Mouse (Mus musculus): ENCODE data around the gene Pcnx2. TPM values are rescaled to one million over a fixed set of nuclear protein-coding genes. Genes with fewer than 3 reads are reported as not detected.

Gene Pcnx2
- total RNA-seq, 2 experiments from 2014 or later: 0.49 to 0.56 TPM

DNA sequence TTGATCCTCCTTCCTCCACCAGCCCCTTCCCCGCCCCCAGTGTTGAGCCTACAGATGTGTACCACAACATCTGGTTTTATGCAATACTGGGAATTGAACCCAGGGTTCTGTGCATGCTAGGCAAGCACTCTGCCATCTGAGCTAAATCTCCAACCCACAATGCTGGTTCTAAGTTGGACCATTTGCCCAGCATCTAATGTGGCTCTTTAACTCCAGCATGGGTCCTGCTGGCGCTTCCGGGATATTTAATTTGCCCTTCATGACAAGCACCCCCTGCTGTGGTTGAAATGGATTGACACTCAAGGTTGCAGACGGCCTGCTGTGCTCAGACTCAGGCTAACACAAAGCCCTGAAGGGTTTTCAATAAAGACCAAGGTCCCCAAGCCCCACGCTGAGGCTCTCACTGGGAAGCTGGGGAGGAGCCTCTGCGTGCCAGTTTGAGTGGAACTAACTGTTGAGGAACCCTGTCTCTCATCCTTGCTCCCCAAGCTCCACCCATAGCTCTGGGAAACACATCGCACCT lies 124.8 kb downstream of the Pcnx2 start:
- intact Hi-C loops (cut with DNase I): no loop called here
- no peak for DNase-seq

DNA sequence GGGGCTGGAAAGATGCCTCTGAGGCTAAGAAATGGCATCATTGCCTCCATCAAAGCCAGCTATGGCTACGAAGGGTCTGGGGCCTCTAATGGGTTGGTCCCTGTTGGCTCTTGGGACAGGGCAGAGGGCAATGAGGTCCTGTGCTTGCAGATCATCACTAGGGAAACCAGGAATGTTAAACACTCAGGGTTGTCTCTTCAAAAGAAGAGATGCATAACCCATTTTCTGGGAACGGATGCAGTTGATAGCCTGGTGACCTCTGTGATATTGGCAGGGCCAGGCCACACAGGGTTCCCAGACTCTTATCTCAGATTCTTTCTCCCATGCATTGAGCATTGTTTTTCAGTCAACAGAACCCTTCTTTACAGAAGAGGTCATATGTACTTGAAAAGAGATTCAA lies 125.8 kb downstream of the Pcnx2 start:
- intact Hi-C loops (cut with DNase I): no loop called here

DNA sequence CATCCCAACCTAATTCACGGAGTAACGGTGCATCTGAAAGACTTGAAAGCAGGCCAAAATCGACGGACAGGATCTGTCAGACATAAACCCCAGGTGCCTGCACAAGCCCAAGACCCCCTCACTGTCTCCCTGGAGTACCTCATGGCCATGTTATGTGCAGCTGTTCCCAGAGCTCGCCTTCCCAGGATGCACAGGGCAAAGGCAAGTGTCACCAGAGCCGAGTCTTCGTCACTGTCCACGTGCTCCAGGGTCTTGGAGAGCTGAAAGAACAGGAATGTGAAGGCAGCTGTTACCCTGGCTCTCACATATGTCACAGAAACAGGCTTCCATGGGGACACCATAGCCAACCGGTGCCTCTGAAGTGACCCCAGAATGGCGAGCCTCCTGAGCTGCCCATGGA lies 130.0 kb downstream of the Pcnx2 start:
- intact Hi-C loops (cut with DNase I): no loop called here
- no peak for DNase-seq

More for the DNA sequence above, 125.8 kb downstream of the Pcnx2 start:
- no peak for DNase-seq

DNA sequence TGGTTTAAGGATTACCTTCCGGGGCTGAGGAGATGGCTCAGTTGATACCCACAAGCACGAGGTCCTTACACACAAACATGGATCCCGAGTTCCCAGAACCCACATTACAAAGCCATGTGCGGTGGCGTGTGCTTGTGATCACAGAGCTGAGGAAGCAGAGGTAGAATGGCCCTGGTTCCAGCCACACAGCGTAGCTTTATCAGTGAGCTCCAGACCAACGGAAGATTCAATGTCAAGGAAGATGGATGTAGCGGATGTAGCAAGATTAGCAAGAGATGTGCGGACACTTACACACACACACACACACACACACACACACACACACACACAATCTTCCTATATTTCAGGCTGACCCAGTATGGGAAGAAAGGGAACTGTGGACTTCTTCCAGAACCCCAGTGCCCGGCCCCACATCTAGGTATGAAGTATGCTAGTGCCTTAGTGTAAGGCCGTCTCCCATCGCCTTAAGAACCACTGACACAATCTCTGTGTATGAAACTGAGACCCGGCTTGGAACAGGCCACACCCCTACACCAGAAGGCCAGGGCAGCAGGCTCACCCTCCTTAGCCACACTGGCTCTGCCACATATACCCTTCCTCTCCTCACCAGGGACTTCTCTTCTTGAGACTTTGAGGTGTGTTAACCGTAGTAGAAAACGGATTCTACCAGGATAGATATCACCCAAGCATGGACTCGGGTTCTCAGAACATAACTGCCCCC lies 134.9 kb downstream of the Pcnx2 start:
- DNase-seq: no peak
- intact Hi-C loops (cut with DNase I): no loop called here

DNA sequence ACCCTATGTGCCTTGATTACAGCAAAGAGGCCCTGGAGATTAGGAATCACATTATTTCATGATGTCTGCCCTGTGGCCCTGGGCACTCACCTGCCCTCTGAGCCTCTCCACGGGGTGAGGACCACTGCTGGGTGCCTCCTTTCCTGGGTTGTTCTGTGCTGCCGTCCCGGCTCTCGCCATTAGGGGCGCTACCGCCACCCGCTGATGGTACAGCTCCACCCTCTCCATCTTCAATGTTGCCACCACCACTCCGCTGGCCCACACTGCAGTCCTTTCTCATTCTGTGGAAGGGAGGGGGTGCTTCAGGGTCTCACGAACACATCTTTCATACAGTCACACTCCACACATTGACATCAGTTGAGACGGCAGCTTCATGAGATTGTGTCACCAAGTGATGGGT lies 139.1 kb downstream of the Pcnx2 start:
- DNase-seq: no peak

DNA sequence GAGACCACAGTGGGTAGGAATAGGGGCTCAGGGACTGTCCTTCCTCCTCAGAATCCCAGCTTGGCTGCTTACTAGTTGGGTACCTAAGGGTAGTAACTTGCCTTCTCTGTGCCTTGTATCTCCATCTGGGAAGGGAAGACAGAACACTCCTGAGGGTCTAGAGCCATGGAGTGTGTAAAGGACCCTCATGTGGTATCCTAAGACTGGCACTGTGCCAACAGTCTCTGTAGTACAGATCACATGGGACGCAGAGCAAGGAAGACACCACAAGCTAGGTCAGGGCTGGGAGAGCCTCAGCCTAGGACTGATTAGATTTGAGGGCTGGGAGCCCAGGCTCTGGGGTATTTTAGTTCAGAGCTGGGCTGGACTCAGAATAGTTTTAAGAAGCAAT lies 141.0 kb downstream of the Pcnx2 start:
- no peak for DNase-seq
- intact Hi-C loops (cut with DNase I): no loop called here

More for the DNA sequence above, 139.1 kb downstream of the Pcnx2 start:
- intact Hi-C loops (cut with DNase I): no loop called here

DNA sequence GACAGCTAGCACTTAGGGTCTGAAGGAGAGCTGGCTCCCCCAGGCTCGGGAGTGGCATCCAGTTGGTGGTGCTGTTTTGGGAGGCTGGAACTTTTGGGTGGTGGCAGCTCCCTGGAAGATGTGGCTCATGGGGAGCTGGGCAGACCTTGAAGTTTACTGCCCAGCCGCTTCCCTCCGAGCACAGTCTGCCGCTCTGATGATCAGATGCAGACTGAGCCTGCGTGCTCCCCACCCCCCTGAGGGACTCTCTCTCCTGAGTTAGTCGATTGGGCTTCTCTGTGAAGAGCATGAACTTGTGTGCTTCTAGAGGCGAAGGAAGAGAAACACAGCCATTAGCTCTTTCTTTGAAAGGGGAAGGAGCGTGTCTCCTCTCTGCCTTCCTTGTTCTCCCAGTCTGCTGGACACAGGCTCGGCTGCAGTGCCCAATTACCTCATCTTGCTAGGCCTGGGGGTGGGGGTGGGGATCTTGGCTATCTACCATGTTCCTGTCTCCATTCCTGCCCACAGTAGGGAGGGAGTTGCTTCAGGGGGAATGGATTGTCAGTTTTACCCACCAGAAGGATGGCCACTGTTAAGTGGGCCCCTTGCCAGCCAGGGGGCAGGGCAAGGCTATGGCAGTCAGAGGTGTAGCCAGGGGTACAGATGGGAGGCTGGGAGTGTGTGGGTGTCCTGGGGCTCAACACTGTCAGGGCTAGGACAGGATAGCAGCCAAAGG lies 141.6 kb downstream of the Pcnx2 start:
- intact Hi-C loops (cut with DNase I): no loop called here
- no peak for DNase-seq

DNA sequence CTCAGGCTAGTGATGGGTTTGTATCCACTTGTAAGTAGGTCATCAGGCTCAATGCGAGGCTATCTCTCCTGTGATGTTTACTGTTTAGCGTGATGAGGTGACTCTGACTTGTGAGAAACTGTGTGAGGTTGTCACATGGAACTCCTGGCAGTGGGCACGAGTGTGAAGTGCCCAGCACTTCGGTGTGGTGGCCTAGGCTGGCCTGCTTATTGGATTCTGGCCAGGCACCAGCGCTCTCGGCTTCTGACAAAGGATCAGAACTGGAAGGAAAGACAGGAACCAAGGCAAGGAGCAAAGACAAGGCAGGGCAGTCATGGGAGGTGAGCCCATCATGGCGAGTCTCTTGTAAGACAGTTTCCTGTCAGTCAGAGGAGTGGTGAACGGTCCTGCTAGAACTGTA lies 142.2 kb downstream of the Pcnx2 start:
- intact Hi-C loops (cut with DNase I): no loop called here

DNA sequence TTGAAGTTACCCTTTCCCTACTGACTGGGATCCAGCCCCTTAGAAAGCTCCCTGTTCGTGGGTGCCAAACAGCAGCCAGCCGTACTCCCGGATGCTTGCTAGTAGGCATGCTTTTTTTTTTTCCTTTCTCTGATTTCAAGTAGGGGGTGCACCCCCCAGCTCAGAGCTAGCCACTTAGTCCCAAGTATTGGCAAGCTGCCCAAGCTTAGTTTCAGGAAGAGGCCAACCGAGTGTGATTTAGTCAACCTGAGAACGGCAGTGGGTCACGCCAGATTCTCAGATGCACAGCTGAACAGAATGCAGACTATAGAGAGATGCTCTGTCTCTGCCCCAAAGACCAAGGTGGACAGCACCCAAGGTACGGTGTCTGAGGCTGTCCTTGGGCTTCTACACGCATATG lies 147.3 kb downstream of the Pcnx2 start:
- intact Hi-C loops (cut with DNase I): no loop called here
- DNase-seq: no peak

More for the DNA sequence above, 142.2 kb downstream of the Pcnx2 start:
- no peak for DNase-seq

DNA sequence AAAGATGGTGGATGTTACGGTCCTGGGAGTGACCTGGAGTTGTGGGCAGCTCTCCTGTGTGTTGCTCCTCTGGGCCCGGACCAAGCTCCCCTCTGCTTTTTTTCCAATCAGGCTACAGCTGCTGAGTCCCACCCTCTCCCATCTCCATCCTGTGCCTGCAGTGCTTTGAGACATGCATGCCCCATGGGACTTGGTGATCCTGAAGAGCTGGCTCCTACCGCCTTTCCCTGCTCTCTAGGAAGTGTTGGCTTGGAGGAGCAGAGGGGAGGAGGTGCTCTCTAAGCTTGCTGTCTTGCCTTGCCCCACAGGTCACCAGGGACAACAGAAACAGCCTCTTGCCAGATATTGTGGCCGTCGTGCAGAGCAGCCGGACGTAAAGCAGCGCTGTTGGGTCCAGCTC lies 150.7 kb downstream of the Pcnx2 start:
- intact Hi-C loops (cut with DNase I): no loop called here

DNA sequence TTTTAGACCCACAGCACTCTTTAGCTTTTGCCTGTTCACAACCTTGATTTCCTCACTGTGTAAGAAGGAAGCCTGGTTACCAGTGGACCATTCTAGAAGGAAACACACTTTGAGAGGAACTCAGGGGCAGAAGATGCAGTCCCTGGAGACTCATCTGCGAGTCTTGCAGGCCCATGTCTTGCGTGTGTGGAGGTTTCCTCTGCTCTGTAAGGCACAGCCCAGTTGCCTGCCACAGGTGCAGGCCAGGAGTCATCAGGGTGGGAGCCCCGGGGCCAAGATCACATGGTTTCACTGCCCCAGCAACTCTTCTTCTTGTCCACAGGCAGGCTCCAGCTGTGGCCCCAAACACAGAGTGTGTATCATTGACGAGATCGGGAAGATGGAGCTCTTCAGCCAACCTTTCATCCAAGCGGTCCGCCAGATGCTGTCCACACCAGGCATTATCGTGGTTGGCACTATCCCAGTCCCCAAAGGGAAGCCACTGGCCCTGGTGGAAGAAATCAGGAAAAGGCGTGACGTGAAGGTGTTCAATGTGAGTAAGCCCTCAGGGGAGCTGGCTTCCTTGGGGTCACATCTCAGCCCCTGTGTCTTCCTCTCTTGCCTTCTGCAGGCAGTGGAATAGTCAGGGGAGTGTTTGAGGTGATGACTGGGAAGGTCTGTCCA lies 153.1 kb downstream of the Pcnx2 start:
- intact Hi-C loops (cut with DNase I): no loop called here
- no peak for DNase-seq

More for the DNA sequence above, 150.7 kb downstream of the Pcnx2 start:
- DNase-seq: no peak

DNA sequence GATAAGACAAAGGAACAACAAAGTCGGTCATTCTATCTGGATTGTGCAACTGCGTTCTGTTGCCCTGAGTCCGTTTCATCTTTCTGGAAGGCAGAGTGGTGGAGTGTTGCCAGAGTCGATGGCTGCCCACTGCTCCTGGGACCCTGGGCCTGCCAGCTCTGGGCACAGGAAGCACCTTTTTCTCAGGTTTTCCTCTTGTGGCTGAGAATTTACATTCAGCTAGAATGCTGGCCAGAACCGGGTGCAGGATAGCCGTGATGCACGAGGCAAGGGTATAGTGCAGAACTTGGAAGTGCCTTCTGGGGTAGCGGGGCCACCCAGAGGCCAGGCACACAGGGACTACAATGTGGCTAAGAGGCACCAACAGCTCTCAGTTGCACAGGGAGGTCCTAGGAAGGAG lies 155.7 kb downstream of the Pcnx2 start:
- DNase-seq: no peak
- intact Hi-C loops (cut with DNase I): no loop called here

DNA sequence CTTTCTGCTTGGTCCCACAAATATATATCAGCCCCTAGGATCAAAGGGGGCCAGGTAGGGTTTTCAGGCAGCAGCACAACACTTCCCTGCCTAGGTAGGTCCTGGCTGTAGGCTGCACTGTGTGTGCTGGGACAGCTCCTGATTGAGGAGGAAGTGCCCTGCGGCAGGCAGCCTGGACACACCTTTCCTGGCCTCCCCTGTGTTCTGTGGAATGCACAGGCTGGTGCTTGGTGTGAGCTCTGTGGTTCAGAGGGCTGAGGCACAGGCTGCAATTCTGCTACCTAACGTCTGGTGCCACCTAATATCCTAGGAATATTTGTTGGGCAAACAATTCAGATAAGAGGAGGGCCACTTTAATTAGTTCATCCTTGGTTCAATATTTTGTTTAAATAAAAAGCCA lies 156.3 kb downstream of the Pcnx2 start:
- DNase-seq: no peak
- intact Hi-C loops (cut with DNase I): no loop called here

DNA sequence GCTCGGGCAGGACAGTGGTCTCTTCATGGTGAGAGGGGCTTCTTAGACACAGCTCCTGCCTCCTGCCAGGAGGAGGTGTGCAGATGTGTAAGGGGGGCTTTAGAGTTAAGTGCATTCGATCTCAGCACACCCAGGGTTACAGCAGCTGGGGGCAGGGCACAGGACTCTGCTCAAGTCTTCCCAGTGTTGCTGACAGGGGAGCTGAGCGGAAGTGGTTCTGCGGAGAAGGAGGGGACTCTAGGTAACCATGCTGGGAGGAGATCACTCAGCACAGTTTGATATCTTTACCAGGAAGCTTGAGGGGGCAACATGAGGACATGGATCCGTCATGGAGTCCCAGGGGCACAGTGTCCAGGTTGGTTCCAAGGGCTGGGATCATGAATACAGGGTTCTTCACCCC lies 156.7 kb downstream of the Pcnx2 start:
- no peak for DNase-seq
- intact Hi-C loops (cut with DNase I): no loop called here

DNA sequence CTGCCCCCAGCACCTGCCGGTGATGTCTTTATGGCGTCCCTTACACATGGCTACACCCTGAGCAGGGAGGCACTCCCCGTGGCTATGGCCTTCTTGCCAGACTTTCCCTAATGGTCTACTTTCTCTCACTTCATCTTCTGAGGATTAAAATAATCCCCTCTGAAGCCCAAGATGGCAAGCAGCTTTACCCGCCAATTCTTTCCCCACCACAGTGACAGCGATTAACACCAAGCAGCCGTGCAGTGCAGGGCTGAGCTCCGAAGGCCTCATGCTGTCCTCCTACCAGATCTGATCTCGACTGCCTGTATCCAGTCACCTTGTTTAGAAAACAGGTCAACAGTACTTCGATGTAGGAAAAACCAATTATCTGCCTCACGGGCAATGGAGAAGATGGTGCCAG lies 157.5 kb downstream of the Pcnx2 start:
- intact Hi-C loops (cut with DNase I): no loop called here
- no peak for DNase-seq

DNA sequence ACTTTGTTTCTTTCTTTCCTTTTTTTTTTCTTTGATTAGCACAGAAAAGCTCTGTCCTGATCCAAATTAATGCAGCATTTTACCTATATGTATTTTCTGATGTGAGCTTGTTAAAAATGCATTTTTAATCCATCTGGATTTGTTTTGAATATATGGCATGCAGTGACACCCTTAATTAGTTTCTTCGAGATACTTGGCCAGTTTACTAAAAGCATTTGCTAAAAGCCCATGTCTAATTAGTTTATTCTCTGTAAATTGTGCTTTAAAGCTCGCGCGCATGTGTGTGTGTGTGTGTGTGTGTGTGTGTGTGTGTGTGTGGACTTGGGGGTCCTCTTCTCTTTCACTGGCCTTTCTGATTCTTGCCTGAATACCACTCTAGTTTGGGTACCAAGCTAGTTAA lies 159.2 kb downstream of the Pcnx2 start:
- no peak for DNase-seq
- intact Hi-C loops (cut with DNase I): loop anchor here (5.0 kb wide), 1 partner anchor 167 kb away; no protein-coding TSS in a partner anchor

DNA sequence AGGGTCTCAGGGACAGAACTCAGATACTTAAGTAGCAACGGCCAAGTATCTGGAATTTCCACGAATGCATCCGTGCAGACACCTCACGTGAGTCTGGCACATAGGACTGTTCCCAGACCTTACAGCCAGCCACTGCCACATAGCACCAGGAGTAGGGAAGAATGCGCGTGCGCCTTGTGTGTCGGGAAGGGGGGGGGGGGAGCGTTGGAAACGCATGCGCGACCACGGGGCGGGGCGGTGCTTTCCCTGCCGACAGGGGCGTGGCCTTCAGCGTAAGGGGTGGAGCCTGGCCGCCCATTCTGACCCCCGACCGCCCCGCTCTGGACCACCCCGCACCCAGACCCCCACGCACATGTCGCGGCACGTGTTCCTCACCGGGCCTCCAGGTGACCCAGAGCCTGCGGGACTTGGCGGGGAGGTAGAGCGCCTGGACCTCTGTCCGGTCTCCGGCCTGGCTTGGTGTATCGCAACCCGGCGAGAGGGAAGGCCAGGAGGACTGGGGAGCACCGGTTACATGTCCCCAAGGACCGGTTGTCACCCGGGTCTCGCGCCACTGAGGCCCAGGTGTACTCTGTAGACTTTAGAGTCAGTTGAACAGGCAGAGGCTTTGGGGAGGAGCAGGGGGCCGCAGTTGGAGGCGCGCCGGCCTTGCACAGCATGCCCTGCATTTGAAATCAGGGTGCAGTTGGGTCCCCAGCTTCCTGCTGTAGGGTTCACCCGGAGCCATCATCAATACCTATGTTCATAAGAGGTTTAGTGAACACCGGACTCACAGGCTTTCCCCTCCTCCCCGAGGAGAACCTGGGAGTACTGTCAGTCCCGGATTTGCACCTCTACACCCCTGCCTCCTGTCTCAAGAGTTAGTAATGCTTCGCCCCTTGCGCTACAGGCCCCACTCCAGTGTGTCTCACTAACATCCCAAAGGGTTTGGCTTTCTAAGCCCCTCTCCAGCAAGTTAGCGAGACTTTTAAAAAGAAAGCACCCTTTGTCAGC lies 163.9 kb downstream of the Pcnx2 start:
- DNase-seq: peak; percentile 80 to 84
- intact Hi-C loops (cut with DNase I): no loop called here

DNA sequence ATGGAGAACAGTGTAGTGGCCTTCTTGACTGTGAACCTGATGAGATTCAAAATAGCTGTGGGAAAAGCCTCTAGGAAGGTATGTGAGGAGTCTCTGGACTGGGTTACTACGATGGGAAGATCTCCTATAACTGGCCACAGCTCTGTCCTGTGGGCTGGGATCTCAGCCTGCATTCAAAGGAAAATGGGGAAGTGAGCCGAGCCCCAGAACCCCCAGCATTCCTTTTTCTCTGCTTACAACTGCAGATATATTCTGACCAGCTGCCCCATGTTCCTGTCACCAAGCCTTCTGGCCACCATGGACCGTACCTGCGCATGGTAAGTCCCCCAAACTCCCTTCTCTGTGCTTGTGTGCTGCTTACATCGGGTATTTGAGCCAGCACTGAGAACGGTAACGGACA lies 168.4 kb downstream of the Pcnx2 start, which contains the start of gene Ntpcr:
Gene Ntpcr (plus strand): TSS at position 218 of the 400 bp plus-strand sequence.
- intact Hi-C loops (cut with DNase I): no loop called here
- no peak for DNase-seq

DNA sequence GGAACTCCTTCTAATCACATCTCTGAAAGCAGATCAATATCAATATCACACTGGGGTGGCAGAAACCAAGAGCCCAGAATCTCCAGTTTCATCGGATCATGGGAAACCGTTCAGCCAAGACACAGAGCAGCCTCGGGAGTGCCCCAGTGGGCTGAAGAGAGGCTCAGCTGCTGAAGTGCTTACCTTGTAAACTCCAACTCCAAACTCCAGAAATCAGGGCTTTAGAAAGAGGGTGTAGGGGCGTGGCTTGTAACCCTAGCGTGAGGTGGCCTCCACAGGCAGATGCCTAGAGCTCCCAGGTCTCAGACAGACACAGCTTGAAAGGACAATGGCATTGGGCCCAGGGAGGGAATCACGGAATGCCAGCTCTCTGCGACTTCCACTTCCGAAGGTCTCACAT lies 170.3 kb downstream of the Pcnx2 start:
- intact Hi-C loops (cut with DNase I): no loop called here
- DNase-seq: peak in 1 of 2 experiments; percentile 9

DNA sequence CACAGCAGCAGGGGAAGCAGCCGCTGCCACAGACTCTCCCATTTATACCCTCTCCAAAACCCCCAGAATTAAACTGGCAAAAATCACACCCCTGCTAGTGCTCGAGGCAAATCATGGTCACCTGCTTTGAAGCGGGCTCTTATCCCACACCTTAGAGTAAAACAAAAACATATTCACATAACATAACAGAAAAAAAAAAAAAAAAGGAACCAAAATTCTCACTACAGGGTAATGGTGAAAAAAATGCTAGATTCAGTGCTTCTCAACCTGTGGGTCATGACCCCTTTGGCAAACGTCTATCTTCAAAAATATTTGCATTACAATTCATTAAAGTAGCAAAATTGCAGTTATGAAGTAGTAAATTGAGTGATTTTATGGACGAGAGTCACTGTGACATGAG lies 171.1 kb downstream of the Pcnx2 start:
- DNase-seq: no peak
- intact Hi-C loops (cut with DNase I): no loop called here
